In the genomic region with DNA sequence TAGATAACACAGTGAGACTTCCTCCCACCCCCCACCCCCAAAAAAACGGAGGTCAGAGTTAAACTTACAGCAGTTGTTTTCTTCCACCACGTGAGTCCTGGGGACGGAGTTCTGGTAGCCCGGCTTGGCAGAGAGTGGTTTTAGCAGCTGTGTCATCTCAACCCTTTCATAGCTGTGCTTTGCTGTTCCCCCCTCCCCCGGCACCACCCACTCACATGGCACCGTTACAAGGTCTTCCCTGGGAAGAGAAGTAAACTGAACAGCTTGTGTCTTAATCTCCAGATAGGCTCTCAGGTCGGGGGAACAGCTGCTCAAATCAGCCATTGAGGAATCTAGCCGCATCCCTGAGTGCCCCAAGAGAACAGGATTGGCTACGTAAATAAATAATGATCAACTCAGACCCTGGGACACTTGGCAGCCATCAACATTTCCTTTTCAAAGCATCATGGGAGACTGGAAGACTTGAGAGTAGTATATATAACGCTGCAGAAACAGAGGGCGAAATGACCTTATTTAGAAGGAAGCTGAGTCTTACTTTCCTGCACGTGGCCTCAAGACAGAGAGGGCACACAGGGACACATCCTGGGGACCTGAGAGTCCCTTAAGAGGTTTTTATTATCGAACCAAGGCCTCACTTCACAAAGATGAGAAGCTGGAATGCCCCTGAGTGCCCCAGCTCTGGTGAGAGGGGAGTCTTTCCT, we compare ENCODE assay signal across 1 mouse cellular context.
TF ChIP-seq lines count a peak whose summit lies in the region.

No protein-coding gene starts in this region.

TF ChIP-seq in CH12.LX, 34 proteins besides CTCF, POLR2A, EP300 and RAD21 (continued from another document):
- TF ChIP-seq NELFE (IDR thresholded peaks at IDR 0.05; ENCODE audit: low read depth, low read length) (no peak), ZKSCAN1 (IDR thresholded peaks at IDR 0.05; ENCODE audit: borderline replicate concordance, low read depth, low read length) (no peak), HCFC1 (IDR thresholded peaks at IDR 0.05; ENCODE audit: low read depth, low read length) (no peak)
TF ChIP-seq in CH12.LX: peak in this region for 0.
